Mouse (Mus musculus): ENCODE results near the gene Tbc1d8b. TPM values are rescaled to one million over a fixed set of nuclear protein-coding genes. Genes with fewer than 3 reads are reported as not detected.

The Tbc1d8b gene
- 6.6 TPM for polyA plus RNA-seq (2014; fragmentation: Illumina TruSeq; extraction: RNeasy Lipid Tissue Mini Kit (QIAGEN cat#74804); ENCODE audit: low read depth, low replicate concordance)

DNA sequence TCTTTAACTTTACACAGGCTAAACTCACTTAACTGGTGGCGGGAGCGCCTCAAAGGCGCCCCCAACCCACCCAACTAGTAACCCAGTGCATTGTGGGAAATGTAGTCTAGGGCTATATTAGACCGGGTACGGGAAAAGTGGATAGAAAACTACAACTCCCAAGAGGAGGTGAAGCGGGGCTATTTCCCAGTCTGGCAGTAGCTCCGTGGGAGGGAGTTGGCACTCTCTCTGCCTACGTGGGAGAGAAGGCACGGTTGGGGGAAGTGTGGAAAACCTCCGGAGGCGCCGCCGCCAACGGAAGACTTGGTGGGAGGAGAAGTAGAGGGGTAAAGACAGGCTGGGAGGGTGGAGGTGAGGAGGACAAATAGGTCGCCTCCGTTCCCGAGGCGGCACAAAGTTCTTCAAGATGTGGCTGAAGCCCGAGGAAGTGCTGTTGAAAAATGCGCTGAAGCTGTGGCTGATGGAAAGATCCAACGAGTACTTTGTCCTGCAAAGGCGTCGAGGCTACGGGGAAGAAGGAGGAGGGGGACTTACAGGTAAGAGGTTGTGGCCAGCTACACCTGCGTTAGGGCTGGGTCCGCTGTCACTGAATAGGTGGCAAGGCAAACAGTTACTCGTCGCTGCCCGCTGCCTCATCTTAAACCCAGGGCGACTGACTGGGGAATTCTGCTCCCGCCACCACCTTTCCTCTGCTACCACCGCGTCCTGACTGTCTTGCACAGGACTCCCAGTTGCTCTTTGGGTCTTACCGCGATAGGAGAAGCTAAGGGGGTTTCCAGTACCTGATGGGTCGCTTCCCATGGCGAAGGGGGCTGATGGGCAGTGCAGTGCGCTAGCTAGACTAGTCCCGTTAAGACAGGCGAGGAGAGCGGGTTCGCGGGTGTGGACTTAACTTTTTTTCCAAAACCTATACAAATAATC is at the start of gene Tbc1d8b:
Gene Tbc1d8b (plus strand): TSS at position 222 of the 921 bp plus-strand sequence.

DNA sequence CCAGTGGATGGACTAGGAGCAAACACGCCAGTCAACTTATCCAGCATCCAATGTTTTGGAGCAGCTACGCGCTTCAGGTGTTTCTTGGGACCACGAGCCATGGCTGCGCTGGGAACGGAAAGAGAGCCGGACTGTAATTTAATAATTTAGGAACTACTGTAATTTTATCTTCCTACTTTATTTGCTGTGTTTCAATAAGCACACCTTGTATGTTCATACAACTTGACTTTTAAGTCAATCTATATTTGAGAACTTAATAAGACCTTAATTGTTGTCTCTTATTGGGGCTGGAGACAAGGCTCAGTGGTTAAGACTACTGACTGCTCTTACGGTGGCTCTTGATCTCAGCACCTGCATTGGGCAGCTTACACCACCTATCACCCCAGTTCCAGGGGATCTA is 29.6 kb downstream of the Tbc1d8b start, which contains the start of gene Gm15013:
Gene Gm15013 (minus strand): TSS at position 101 of the 400 bp plus-strand sequence.

DNA sequence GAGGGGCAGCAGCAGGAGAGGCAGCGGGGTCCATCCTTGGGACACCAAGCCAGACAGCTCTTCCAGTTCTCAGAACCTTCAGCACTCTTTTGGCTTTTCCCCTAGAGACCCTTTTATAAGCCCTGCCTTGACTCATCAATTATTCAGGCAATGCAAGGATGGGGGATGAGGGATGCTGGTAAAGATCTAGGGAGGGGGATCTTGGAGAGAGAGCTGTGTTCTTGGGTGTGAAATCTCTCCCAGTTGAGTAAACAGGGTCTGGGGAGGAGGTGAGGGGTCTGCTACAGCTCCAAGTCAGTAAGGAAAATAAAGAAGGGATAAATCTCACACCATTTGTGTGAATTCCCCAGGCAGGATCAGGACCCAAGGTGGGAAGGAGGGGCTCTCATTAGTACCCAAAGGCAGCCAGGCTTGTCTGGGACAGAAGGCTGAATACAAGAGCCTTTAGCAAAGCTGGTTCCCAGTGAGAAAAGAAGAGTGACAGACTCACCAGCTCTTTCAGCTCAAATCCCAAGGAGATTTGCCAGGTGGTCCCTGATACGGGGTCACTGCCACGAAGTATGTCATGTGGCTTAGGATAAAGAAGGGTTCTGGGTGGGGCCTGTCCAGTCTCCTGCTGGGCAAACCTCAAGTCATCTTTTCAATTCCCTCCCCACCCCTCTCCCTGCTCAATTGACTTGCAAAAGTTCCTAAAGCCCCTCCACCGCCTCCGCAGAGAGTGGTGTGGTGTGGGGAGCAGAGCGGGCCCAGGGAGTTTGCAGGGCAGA is 97.7 kb downstream of the Tbc1d8b start, which contains the start of gene Ripply1:
Gene Ripply1 (minus strand): TSS at position 76 of the 767 bp plus-strand sequence.

DNA sequence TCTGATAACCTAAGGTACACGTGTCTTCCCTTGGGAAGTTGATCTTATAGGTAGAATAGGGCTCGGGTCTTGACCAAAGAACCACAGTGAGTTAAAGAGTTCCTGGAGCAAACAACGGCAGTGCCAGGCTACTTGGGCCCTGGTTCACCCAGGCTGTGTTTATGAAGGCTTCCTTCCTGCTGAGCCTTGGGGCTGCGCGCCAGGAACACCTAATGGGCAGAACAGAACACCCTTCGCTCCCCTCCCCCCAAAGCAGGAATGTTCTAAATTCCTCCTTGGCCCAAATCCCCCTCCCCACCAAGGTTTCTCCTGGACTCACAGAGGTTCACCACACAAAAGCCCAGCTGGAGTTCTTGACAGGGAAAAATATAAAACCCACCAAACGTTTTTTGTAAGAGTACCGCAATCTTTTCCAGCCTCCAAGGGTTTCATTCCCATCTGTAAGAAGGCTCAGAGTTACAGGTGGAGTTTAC is 115.6 kb downstream of the Tbc1d8b start, which contains the start of gene Cldn2:
Gene Cldn2 (plus strand): TSS at position 423 of the 473 bp plus-strand sequence.

Other genes starting within 250 kb of the Tbc1d8b start
- gene D330045A20Rik, start 204.6 kb upstream of the Tbc1d8b start, polyA plus RNA-seq (2014; fragmentation: Illumina TruSeq; extraction: RNeasy Lipid Tissue Mini Kit (QIAGEN cat#74804); ENCODE audit: low read depth, low replicate concordance): 3.1 TPM
- gene Rnf128, start 121.7 kb upstream of the Tbc1d8b start, polyA plus RNA-seq (2014; fragmentation: Illumina TruSeq; extraction: RNeasy Lipid Tissue Mini Kit (QIAGEN cat#74804); ENCODE audit: low read depth, low replicate concordance): 11.8 TPM
- gene Gm15013, start 29.5 kb downstream of the Tbc1d8b start, polyA plus RNA-seq (2014; fragmentation: Illumina TruSeq; extraction: RNeasy Lipid Tissue Mini Kit (QIAGEN cat#74804); ENCODE audit: low read depth, low replicate concordance): not detected
- gene Ripply1, start 97.4 kb downstream of the Tbc1d8b start, polyA plus RNA-seq (2014; fragmentation: Illumina TruSeq; extraction: RNeasy Lipid Tissue Mini Kit (QIAGEN cat#74804); ENCODE audit: low read depth, low replicate concordance): not detected
- 0.25 TPM for gene Cldn2, start 115.8 kb downstream of the Tbc1d8b start, polyA plus RNA-seq (2014; fragmentation: Illumina TruSeq; extraction: RNeasy Lipid Tissue Mini Kit (QIAGEN cat#74804); ENCODE audit: low read depth, low replicate concordance)
- 3.9 TPM for gene Morc4, start 186.7 kb downstream of the Tbc1d8b start, polyA plus RNA-seq (2014; fragmentation: Illumina TruSeq; extraction: RNeasy Lipid Tissue Mini Kit (QIAGEN cat#74804); ENCODE audit: low read depth, low replicate concordance)